Mouse (Mus musculus) left cerebral cortex, adult 11 months (tissue): Measurements from ENCODE around the gene Patj.
"Not testable (repeated sequence)": the region's sequence is repeated elsewhere in the genome, so short reads cannot be mapped to it uniquely, and the experiment has no call there.

Experiments
- DNase-seq: peaks from one replicate; pipeline ENCODE4 v3.0.0; 2022; ENCODE audit warnings: low spot score

Patj gene

GRCm38 (mm10) chr4:98665884-98666283 is 270.3 kb downstream of the Patj start:
- no peak for DNase-seq

GRCm38 (mm10) chr4:98666451-98666850 is 270.9 kb downstream of the Patj start:
- no peak for DNase-seq

GRCm38 (mm10) chr4:98667009-98667408 is 271.4 kb downstream of the Patj start:
- no peak for DNase-seq

- no peak for DNase-seq
These were observed 281.9 kb downstream of the Patj start for GRCm38 (mm10) chr4:98677506-98677905.

GRCm38 (mm10) chr4:98686678-98687267 is 291.2 kb downstream of the Patj start:
- DNase-seq: no peak

- DNase-seq: no peak
These were observed 292.5 kb downstream of the Patj start for GRCm38 (mm10) chr4:98688116-98688515.

- DNase-seq: no peak
These were observed 292.9 kb downstream of the Patj start for GRCm38 (mm10) chr4:98688520-98688919.

GRCm38 (mm10) chr4:98689988-98690387 is 294.4 kb downstream of the Patj start:
- DNase-seq: no peak

GRCm38 (mm10) chr4:98693465-98694185 is 298.0 kb downstream of the Patj start:
- DNase-seq: no peak

- DNase-seq: no peak
These were observed 302.3 kb downstream of the Patj start for GRCm38 (mm10) chr4:98697932-98698331.

- DNase-seq: no peak
These were observed 303.3 kb downstream of the Patj start for GRCm38 (mm10) chr4:98698921-98699320.

- DNase-seq: no peak
These were observed 304.6 kb downstream of the Patj start for GRCm38 (mm10) chr4:98700156-98700555.

GRCm38 (mm10) chr4:98702201-98702894 is 306.8 kb downstream of the Patj start:
- peak; percentile 43 for DNase-seq

GRCm38 (mm10) chr4:98710891-98711290 is 315.3 kb downstream of the Patj start:
- DNase-seq: no peak

- no peak for DNase-seq
These were observed 322.4 kb downstream of the Patj start for GRCm38 (mm10) chr4:98717735-98718546.

GRCm38 (mm10) chr4:98718547-98718917 is 322.9 kb downstream of the Patj start:
- no peak for DNase-seq

- DNase-seq: peak; percentile 27
These were observed 326.9 kb downstream of the Patj start for GRCm38 (mm10) chr4:98722454-98722853.

- not testable (repeated sequence) for DNase-seq
These were observed 329.1 kb downstream of the Patj start for GRCm38 (mm10) chr4:98724682-98725081.

GRCm38 (mm10) chr4:98725439-98725838 is 329.9 kb downstream of the Patj start:
- DNase-seq: no peak

- no peak for DNase-seq
These were observed 331.1 kb downstream of the Patj start, which contains the start of gene L1td1 for GRCm38 (mm10) chr4:98726590-98727237. L1td1 (plus strand) TSS chr4:98726734.

GRCm38 (mm10) chr4:98727295-98727958 is 331.8 kb downstream of the Patj start:
- no peak for DNase-seq
